Mouse (Mus musculus) testis, postnatal 14 days (tissue): Measurements from ENCODE around the gene Plekhd1.
A peak's percentile ranks its signal among the peaks of the same experiment; 100 is the strongest.

Experiments used
- DNase-seq: peaks from one replicate; pipeline ENCODE4 v3.0.0; 2021; ENCODE audit warnings: low spot score

Gene Plekhd1

DNA sequence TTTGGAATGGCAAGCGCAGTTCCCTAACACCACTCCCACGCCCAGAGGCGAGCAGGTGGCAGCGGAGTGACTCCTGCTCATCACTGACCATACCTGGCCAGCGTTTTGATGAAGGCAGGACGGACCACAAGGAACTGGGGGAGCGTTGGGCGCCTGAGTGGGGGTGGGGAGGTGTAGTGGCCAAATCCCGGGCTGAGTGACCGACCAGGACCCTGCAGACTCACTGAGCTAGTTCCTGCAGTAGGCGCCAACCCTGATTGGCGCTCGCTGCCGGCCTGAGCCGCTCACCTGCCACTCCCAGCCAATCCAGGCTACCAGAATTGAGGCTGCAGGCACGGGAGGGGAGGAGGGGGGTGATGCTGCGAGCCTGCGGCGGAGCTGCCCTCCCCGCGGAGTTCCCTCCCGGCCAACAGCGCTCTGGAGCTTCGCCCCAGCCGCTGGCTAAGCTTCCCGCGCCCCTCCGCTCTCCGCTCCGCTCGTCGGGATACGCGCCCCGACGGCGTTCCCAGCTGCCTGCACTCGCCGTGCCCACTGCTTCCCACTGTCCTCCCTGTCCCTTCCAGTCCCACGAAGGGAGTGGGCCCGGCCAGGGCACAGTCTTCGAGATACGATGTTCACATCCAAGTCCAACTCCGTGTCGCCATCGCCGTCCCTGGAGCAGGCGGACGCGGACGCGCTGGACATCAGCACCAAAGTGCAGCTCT lies at the start of gene Plekhd1:
Plekhd1 (plus strand) TSS at position 323 of the 704 bp plus-strand sequence.
- DNase-seq = peak; percentile 40

DNA sequence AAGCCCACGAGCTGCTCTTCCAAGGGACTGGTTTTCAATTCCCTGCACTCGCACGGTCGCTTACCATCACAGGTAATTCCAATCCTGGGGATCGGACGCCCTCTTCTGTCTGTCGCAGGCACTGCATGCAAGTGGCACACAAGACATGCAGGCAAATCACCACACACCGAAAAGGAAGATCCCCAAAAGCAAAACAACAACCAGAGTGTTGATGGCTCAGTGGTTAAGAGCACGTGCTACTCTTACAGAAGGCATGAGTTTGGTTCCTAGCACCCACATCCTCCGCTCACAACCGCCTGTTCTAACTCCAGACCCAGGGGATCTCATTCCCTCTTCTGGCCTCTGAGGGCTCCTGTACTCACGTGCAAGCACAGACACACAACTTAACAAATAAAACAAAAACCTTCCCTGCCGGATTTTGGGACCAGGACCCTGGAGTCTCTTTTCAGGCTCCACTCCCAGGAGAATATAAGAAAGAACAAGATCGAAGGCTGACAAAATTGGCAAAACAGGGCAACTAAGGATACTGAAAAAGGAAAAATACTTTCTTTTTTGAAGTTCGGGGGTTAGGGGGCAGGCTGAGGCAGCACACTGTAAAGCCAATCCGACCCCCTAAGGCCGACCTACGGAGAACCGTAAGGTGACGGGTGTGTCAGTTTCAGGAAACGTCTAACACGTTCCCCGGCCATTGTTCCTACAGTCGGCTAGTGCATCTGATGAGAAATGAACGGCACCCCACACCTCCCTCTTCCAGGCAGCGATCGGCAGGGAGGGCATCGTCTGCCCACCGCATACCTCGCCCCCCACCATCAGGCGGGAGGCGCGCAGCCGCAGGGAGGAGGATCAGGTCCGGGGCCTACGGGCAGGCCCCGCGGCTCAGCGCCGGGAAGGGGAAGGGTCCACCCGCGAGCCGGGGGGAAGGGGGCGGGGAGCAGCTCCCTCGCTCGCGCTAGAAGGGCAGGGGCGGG lies 49.4 kb upstream of the Plekhd1 start:
- peak; percentile 64 for DNase-seq

DNA sequence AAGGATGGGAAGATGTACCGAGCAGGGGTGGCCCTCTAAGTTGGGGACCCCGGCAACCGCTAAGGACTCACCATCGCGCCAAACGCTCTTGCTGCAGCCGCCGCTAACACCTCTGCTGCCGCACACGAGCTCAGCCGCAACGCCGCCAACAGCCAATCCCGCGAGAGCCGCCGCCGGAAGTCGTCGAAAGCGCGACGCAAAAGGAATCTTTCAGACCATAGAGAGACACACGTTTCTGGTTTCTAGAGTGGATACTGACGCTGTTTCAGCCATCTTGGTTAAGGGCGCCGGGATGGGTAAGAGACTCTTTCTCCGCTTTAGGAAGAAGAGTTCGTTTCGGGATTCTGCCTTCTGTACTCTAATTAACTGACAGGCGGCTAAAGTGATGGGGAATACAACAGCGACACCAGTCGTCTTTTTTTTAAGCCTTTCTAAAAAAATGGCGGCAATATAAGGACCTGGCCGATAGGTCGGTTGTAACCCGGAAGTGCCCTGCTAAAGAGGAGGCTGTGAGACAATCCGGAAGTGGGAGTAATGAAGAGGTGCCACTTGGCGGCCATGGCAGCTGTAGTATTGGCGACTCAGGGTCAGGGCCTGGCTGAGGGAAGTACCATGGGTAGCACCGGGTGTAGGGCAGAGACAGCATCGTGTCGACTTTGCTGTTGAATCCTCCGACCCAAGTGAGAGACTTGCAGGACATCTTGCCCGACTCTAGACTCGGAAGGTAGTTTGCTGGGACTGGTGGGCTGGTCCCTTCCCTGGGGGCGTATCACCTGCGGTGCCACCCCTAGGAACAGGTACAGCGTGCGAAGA lies 48.5 kb upstream of the Plekhd1 start, which contains the start of the genes Slc39a9 and Erh:
Slc39a9 (plus strand) TSS at position 191 of the 813 bp plus-strand sequence.
Erh (minus strand) TSS at position 649 of the 813 bp plus-strand sequence.
- DNase-seq = peak; percentile 95

DNA sequence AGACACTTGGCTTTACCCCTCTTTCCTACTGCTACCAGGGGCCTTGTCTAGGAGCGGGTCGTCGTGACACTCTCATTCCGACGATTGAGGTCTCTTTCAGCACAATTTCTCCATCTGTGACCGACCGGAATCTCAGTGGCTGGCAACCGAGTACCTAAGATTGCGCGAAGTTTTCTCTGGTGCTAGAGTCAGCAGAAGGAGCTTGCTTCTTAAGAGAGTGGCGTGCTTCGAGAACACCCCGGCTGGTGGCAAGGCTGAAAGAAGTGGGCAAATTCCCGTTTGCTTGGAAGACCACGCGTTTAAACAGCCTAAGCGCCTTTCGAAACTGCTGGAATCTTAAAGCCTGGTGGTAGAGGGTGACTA lies 47.9 kb upstream of the Plekhd1 start:
- no peak for DNase-seq

DNA sequence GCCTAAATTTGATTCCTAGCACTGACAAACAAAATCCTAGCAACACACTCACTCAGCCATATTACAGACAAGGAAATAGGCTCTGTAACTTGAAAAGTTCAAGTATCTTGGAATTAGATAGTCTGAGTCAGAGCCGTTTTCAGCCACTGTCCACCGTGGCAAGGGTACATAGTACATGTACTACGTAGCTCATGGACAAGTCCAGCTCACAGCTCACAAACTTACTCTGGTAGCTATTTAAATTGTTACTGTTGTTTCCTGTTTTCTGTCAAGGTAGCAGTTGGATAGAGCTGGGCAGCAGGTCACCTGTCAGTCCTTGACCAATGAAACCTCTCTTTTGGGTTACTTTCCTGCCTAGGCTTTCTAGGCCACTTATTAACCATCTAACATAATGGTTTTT lies 46.0 kb upstream of the Plekhd1 start:
- DNase-seq = no peak

DNA sequence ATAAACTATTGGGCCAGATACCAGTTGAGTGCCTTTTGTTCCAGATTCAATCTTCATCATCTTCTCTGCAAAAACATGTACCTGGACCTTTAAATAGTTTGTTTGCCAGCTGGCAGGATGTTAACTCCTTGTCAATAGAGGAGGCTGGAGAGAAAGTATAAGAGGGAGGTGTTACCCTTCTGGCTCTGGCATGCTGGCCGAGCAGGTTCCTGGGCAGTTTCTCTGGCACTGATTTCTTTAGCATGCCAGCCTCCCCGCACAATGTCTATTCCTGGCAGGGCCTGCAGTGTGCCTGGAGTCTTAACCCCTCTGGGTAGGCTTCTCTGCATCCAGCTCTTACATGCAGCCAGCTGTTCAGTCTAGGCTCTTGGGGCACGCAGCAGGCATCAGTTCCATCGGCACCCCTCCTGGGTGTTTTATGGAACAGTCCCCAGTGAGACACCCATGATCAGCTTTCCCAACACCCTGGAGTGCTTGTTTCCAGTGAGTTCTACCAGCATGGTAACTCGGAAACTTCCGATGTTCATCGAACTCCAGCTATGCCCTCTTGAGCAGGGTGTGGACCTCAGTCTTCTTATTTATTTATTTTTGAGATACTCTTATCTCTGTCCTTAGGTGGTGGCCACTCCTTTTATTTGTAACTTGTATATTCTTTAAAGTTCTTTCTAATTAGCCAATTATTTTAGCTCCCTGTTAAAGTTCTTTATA lies 38.3 kb upstream of the Plekhd1 start:
- no peak for DNase-seq

DNA sequence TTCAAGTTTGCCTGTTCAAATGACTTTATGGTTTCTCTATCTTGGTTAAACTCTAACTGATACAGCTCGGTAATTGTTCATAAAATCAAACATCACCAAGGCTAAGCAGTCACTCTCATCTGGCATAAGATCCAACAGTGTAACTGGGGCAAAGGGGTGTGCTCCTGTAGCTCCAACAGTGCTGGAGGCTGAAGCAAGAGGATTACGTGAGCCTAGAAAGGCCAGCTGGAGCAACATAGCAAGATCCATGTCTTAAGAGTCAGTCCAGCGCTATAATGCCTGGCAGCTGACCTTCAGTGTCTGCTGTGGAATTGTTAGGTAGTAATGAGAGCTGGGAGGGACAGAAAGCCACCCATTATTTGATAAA lies 37.7 kb upstream of the Plekhd1 start:
- DNase-seq = no peak

DNA sequence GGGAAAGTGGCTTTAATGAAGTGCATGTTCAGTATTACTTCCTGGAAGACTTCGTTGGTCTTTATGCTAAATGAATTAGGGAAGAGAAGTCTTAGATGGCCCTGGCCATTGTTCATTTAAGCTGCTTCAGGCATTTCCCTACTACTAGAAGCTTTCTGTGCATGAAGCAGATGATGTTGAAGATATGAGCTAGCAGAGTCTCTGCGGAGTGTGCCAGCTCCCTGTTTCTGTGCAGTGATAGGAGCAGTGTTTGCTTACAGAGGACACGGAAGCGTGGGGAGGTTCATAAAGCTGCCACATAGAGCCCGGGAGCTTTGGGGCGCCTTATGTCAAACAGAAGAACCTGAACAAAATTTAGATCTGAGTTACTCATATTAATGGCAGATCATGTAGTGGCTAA lies 33.7 kb upstream of the Plekhd1 start:
- no peak for DNase-seq

DNA sequence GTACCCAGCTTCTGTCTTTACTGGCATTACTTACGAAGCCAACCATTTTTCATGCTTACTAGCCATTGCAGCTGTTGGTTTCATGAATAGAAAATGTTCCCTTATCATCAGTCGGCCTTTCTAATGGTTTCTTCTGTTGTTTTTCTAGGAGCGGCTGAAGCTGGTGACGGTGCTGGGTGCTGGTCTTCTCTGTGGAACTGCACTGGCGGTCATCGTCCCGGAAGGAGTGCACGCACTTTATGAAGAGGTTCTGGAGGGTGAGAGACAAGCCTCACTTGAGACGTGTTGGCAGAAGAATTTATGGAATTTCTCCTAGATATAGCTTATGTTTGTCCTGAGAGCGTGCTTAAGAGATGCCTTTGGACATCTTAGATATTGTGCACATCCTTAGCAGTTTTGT lies 30.1 kb upstream of the Plekhd1 start:
- no peak for DNase-seq

DNA sequence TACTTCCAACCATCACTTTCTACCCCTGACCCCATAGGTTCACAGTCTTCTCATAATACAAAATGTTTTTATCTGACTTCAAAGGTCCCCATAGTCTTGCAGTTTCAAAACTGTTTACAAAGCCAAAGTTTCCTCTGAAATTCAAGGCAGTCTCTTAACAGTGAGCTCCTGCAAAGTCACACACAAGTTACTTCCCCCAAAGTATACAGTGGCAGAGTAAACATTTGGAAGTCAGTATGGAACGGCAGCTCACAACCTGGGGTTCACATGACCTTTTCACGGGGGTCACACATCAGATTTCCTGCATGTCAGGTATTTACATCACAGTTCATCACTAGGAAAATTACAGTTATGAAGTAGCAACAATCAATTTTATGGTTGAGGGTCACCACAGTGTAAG lies 28.5 kb upstream of the Plekhd1 start:
- DNase-seq = no peak

DNA sequence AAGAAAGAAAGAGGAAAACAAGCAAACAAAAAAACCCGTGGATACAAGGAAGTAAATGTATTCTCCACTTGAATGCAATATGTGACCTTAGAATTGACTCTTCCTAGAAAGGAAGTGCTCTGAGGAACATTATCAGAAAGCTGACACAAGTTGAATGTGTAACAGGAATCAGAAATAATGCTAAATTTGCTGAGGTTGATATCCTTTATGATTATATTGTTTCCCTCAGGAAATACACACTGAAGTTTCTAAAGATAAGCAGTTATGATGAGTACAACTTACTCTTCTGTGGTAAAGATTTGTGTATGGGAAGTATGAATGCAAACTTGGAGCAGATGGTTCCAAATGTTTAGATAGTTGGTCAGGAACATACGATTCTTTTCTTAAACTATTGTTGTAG lies 24.0 kb upstream of the Plekhd1 start:
- no peak for DNase-seq

DNA sequence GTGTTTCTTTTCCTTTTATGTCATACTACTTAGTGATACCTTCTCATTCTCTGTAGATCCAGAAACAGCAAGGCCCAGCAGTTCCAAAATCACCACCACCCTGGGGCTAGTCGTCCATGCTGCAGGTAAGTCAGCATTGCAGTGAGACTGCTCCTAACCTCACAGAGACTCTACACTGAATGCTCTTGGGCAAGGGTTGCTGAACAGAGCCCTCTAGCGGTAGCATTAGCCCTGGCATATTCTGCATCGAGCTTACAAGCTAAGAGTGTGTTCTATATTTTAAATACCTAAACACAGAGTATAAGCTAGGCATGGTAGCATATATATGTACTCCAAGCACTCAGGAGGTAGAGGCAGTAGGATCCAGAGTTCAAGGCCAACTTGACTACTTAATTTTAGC lies 19.2 kb upstream of the Plekhd1 start:
- no peak for DNase-seq

DNA sequence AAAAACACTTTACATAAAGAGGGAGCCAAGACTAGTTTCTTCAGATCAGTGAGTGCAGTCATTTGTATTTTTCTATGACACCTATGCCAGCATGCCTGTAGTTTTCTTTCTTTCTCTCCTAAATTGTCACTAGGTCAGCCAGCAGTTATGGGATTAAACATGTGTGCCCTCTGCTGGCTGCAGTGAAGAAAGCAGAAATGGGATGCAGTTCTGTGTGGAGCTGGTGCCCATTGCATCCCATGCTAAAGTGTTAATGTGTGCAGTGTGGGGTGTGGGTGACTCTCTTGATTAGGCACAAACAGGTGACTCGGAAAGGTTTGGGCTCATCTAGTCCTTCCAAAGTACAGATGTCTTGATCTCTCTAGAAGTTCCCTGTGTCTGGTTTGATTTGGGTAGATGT lies 11.1 kb upstream of the Plekhd1 start:
- DNase-seq = no peak

DNA sequence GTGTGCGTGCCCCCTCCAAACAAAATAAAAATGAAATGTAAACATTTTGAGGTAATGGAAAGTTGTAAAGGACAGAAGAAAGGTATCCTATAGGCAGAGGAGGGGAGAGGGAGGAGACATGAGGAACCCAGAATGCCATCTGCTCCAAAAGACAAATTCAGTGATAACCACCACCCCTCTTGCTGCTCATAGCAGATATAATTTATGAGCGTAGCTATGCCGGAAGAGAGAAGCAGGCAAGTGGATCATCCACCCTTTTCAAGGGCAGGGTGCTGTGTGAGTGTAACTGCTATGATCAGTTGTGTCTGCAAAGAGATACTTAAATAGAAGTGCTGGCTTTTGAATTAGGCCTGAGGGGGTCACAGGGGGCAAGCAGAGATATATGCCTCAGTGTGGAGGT lies 8.8 kb upstream of the Plekhd1 start:
- DNase-seq = no peak

DNA sequence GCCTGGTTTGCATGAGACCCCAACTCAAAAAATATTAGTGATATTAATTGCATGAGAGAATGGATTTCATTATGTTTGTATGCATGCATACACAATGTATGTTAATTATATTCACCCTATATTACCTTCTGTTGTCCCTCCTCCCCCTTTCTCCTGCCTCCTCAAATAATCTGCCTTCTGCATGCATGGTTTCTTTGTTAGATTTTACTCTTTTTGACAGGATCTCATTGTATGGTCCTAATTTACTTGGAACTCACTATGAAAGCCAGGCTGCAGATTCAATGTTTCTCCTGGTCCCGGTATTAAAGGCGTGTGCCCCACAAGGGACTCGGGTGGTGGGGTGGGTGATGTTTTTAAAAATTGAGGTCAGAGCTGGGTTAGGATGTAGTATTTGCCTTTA lies 8.1 kb upstream of the Plekhd1 start:
- DNase-seq = no peak

DNA sequence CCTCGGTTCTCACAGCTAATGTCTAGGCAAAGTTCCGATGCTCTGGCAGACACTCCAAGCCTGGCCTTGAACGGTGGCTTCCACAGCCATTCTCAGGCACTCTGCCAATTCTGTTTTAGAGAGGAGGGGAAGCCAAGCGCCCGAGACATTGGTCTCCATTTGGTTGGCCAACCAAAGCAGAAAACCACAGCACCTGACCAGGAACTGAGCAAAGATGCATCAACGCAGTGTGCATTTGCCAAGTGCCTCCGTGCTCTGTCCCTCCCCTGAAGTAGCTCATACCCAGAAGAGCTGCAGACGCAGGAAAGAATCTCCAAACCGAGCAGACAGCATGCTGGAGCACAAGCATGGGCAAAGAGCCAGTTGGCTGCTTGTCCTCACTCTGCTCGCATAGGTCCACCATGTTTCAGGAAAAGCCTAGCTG lies 4.6 kb upstream of the Plekhd1 start:
- DNase-seq = peak; percentile 44

DNA sequence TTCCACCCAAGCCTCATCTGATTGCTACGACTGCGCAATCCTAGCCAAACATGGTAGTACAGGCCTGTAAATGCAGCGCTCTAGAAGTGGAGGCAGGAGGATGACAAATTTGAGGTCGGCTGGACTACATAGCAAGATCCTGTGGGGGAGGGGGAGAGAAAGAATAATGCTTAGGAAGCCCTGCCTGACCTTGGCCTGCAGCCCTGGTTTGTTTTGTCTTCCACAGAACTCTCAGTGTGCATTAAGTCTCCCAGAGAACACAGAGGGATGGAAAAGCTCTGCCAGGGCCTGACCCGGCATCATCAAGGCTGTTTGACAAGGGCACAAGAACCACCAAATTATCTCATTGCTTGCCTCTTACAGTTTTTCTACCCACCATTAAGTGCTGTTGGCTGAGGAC lies 2.7 kb upstream of the Plekhd1 start:
- DNase-seq = no peak

DNA sequence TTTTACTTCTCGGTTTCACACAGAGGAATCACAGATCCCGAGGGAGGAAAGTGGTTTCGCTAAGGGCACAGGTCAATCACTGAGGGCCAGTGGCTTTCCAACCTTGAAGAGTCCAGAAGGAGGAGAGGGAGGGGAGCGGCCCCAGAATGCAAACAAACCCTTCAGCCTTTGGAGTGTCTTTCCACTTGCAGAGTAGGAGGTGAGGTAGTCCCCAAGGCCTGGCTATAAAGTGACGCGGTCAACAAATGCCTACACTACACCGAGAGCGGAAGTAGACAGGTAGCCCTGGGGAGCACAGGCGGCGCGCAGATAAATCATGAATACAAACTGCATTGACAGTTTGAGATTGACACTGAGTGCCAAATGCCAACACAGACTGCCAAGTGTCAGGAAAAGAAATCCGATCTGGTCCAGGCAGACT lies 710 bp upstream of the Plekhd1 start:
- no peak for DNase-seq

DNA sequence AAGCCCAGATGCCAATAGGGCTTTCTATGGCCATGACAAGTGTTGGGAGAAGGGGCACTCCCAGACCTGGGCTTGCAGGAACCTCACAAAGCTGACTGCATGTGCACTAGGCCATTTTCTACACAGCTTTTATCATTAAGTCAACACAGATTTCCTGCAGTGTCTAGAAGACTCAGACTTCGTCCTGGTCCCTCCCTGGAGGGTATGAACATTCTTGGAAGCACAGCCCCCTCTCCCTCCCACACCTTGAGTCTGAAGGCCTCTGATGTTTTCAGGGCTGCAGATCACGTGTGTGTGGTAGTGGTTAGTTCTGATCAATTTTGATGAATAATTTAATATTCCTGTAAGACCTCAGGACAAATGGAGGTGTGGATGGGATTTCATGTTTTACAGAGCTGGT lies 1.3 kb downstream of the Plekhd1 start:
- DNase-seq = no peak

DNA sequence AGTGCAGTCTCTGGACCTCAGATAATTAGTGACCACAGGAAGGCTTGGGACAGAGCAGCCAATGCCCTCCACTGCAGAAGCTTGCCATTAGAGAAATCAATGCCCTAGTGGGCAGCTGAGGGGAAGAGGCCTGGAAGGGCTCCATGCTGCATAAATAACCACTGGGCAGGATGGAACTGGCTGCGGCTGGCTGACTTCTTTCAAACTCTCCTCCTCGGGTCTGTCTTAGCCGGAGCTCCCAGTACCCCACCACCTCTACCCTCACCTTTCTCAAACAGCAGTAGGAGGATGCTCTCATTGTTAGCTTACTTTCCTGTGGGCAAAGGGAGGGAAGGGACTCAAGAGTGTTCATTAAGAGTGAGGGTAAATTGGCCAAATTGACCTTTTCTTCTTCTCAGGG lies 2.6 kb downstream of the Plekhd1 start:
- no peak for DNase-seq

DNA sequence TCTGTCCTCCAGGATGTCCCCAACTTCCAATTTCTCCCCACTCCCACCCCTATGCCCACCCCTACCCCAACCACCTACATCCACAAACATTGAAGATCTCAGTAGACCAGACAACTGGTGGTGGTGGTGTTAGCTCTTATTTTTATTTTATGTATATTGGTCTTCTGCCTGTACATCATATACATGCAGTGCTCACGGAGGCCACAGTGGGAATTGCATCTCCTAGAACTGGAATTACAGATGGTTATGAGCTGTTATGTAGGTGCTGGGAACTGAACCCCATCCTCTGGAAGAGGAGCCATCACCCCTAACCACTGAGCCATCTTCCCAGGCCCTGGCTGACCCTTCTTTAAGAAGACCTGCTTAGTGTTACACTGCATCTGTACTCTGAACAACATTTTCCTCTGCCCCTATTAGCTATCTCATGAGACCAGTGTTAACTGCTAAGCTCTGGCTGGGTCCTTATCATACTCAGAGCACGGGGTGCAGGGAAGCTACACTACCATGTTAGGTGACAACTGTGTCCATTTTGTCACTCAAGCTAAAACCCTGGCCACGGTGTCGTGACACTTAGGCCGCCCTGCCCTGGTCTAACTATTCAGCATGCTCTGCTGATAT lies 6.2 kb downstream of the Plekhd1 start:
- DNase-seq = no peak
